Mouse (Mus musculus): ENCODE measurements around the gene Prdm16. TPM values are rescaled to one million over a fixed set of nuclear protein-coding genes. Genes with fewer than 3 reads are reported as not detected.

Gene Prdm16
- polyA plus RNA-seq, 1 experiment = 0.50 TPM

- Histone ChIP-seq H3K4me3 (ENCODE audit: insufficient read depth, low read length) (no peak overlapping the region), H3K4me1 (ENCODE audit: control insufficient read depth, insufficient read depth, low read length) (no peaks in the 10 kb centered on the region), H3K27ac (ENCODE audit: insufficient read depth, low read depth, low read length) (no peak overlapping the region)
- no peak for TF ChIP-seq POLR2A (IDR thresholded peaks at IDR 0.05; ENCODE audit: borderline replicate concordance, low read depth, low read length)
- no peak for TF ChIP-seq CTCF (IDR thresholded peaks at IDR 0.05; ENCODE audit: low read depth, low read length)
Observed at GRCm38 (mm10) chr4:154603663-154604441, 32.8 kb downstream of the Prdm16 start.

- Histone ChIP-seq H3K4me3 (ENCODE audit: insufficient read depth, low read length) (no peak overlapping the region), H3K27ac (ENCODE audit: insufficient read depth, low read depth, low read length) (no peak overlapping the region), H3K4me1 (ENCODE audit: control insufficient read depth, insufficient read depth, low read length) (no peaks in the 10 kb centered on the region)
- TF ChIP-seq POLR2A (IDR thresholded peaks at IDR 0.05; ENCODE audit: borderline replicate concordance, low read depth, low read length) (no peak), CTCF (IDR thresholded peaks at IDR 0.05; ENCODE audit: low read depth, low read length) (no peak)
Observed at GRCm38 (mm10) chr4:154602409-154602808, 34.3 kb downstream of the Prdm16 start.

- Histone ChIP-seq H3K4me1 (ENCODE audit: control insufficient read depth, insufficient read depth, low read length) (no peaks in the 10 kb centered on the region), H3K27ac (ENCODE audit: insufficient read depth, low read depth, low read length) (no peak overlapping the region), H3K4me3 (ENCODE audit: insufficient read depth, low read length) (no peak overlapping the region)
- TF ChIP-seq POLR2A (IDR thresholded peaks at IDR 0.05; ENCODE audit: borderline replicate concordance, low read depth, low read length) (no peak), CTCF (IDR thresholded peaks at IDR 0.05; ENCODE audit: low read depth, low read length) (no peak)
Observed at GRCm38 (mm10) chr4:154601006-154601405, 35.7 kb downstream of the Prdm16 start.

- no peak overlapping the region for H3K4me3 ChIP-seq (ENCODE audit: insufficient read depth, low read length)
- H3K27ac ChIP-seq (ENCODE audit: insufficient read depth, low read depth, low read length) = no peak overlapping the region
- TF ChIP-seq POLR2A (IDR thresholded peaks at IDR 0.05; ENCODE audit: borderline replicate concordance, low read depth, low read length) (no peak), CTCF (IDR thresholded peaks at IDR 0.05; ENCODE audit: low read depth, low read length) (no peak)
- H3K4me1 ChIP-seq (ENCODE audit: control insufficient read depth, insufficient read depth, low read length) = no peaks in the 10 kb centered on the region
Observed at GRCm38 (mm10) chr4:154599977-154600376, 36.7 kb downstream of the Prdm16 start.

GRCm38 (mm10) chr4:154598357-154598756 is 38.3 kb downstream of the Prdm16 start:
- Histone ChIP-seq H3K4me1 (ENCODE audit: control insufficient read depth, insufficient read depth, low read length) (no peaks in the 10 kb centered on the region), H3K4me3 (ENCODE audit: insufficient read depth, low read length) (no peak overlapping the region), H3K27ac (ENCODE audit: insufficient read depth, low read depth, low read length) (no peak overlapping the region)
- no peak for TF ChIP-seq CTCF (IDR thresholded peaks at IDR 0.05; ENCODE audit: low read depth, low read length)
- TF ChIP-seq POLR2A (IDR thresholded peaks at IDR 0.05; ENCODE audit: borderline replicate concordance, low read depth, low read length) = no peak

- H3K4me3 ChIP-seq (ENCODE audit: insufficient read depth, low read length) = no peak overlapping the region
- no peak for TF ChIP-seq POLR2A (IDR thresholded peaks at IDR 0.05; ENCODE audit: borderline replicate concordance, low read depth, low read length)
- TF ChIP-seq CTCF (IDR thresholded peaks at IDR 0.05; ENCODE audit: low read depth, low read length) = no peak
- no peaks in the 10 kb centered on the region for H3K4me1 ChIP-seq (ENCODE audit: control insufficient read depth, insufficient read depth, low read length)
- H3K27ac ChIP-seq (ENCODE audit: insufficient read depth, low read depth, low read length) = no peak overlapping the region
Observed at GRCm38 (mm10) chr4:154596805-154597204, 39.9 kb downstream of the Prdm16 start.

- Histone ChIP-seq H3K4me1 (ENCODE audit: control insufficient read depth, insufficient read depth, low read length) (no peaks in the 10 kb centered on the region), H3K27ac (ENCODE audit: insufficient read depth, low read depth, low read length) (no peak overlapping the region), H3K4me3 (ENCODE audit: insufficient read depth, low read length) (no peak overlapping the region)
- TF ChIP-seq CTCF (IDR thresholded peaks at IDR 0.05; ENCODE audit: low read depth, low read length) (no peak), POLR2A (IDR thresholded peaks at IDR 0.05; ENCODE audit: borderline replicate concordance, low read depth, low read length) (no peak)
Observed at GRCm38 (mm10) chr4:154594761-154595556, 41.7 kb downstream of the Prdm16 start.

- Histone ChIP-seq H3K4me1 (ENCODE audit: control insufficient read depth, insufficient read depth, low read length) (no peaks in the 10 kb centered on the region), H3K27ac (ENCODE audit: insufficient read depth, low read depth, low read length) (no peak overlapping the region), H3K4me3 (ENCODE audit: insufficient read depth, low read length) (no peak overlapping the region)
- TF ChIP-seq CTCF (IDR thresholded peaks at IDR 0.05; ENCODE audit: low read depth, low read length) (no peak), POLR2A (IDR thresholded peaks at IDR 0.05; ENCODE audit: borderline replicate concordance, low read depth, low read length) (no peak)
Observed at GRCm38 (mm10) chr4:154594116-154594760, 42.4 kb downstream of the Prdm16 start.

- TF ChIP-seq CTCF (IDR thresholded peaks at IDR 0.05; ENCODE audit: low read depth, low read length) = no peak
- TF ChIP-seq POLR2A (IDR thresholded peaks at IDR 0.05; ENCODE audit: borderline replicate concordance, low read depth, low read length) = no peak
Observed at GRCm38 (mm10) chr4:154592562-154592961, 44.1 kb downstream of the Prdm16 start.

More at GRCm38 (mm10) chr4:154592562-154592961, 44.1 kb downstream of the Prdm16 start:
- no peak overlapping the region for H3K4me3 ChIP-seq (ENCODE audit: insufficient read depth, low read length)
- no peak overlapping the region for H3K27ac ChIP-seq (ENCODE audit: insufficient read depth, low read depth, low read length)
- H3K4me1 ChIP-seq (ENCODE audit: control insufficient read depth, insufficient read depth, low read length) = no peaks in the 10 kb centered on the region

All from bone marrow macrophage, adult 2 months (primary cell).